Mouse (Mus musculus) heart, adult 2 months (tissue): ENCODE data around the gene Nap1l1.

Experiments
- CTCF ChIP-seq: fragments of 200-600 bp; IDR thresholded peaks from 2 replicates; pipeline ENCODE4 v1.8.1; 2022; ENCODE audit warnings: antibody characterized with exemption, mild to moderate bottlenecking, moderate library complexity
- EP300 ChIP-seq: fragments of 200-500 bp; IDR thresholded peaks from 2 replicates; pipeline ENCODE4 v1.6.1; 2011; ENCODE audit warnings: low read depth, low read length, control low read depth; ENCODE audit not compliant: insufficient read depth
- POLR2A ChIP-seq: fragments of 200-500 bp; IDR thresholded peaks from 2 replicates; pipeline ENCODE4 v1.6.1; 2011; ENCODE audit warnings: mild to moderate bottlenecking, low read depth, low read length, control low read depth; ENCODE audit not compliant: insufficient read depth

DNA sequence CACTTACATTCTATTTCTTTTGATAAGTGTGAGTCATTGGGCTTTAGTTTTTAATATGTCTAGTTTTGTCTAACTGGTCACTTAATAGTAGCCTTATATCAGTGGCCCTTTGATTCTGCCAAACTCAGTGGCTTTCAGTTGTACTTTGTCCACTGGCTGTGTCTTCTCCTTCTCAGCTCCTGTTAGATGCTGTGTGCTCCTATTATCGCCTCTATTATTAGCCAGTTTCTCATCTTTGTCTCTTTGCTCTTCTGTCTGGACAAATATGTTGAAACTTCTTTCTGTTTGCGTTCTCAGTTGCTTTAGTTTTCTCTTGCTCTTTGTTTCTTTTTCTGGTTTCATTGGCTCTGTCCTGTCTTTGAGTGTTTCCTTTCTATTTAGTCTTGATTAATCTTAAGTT lies 9.6 kb downstream of the Nap1l1 start:
- TF ChIP-seq CTCF = no peak
- TF ChIP-seq POLR2A = no peak
- no peak for TF ChIP-seq EP300
